Mouse (Mus musculus) kidney, postnatal 4 days (tissue): ENCODE results near the gene H2-M3.
"Not testable (repeated sequence)": the region's sequence is repeated elsewhere in the genome, so short reads cannot be mapped to it uniquely, and the experiment has no call there.

Experiments used
- DNase-seq, 2 experiments: peaks; one replicate each; pipeline ENCODE4 v3.0.0; 2021; ENCODE audit warnings: mixed read lengths in 2 of 2

Gene H2-M3

GRCm38 (mm10) chr17:37270058-37270701 is at the start of gene H2-M3:
Gene H2-M3, plus strand, starts transcription at chr17:37270220.
- DNase-seq, result peak; percentile 89

- no peak for DNase-seq
These were observed 48.1 kb upstream of the H2-M3 start for GRCm38 (mm10) chr17:37221879-37222278.

- not testable (repeated sequence) for DNase-seq
These were observed 32.8 kb upstream of the H2-M3 start, which contains the start of gene Olfr97 for GRCm38 (mm10) chr17:37237230-37237629. Gene Olfr97, minus strand, starts transcription at chr17:37237330.

GRCm38 (mm10) chr17:37242198-37242597 is 27.8 kb upstream of the H2-M3 start:
- no peak for DNase-seq

- DNase-seq, result peak; percentile 22 to 36
These were observed 23.3 kb upstream of the H2-M3 start for GRCm38 (mm10) chr17:37246715-37247114.

GRCm38 (mm10) chr17:37249460-37249859 is 20.6 kb upstream of the H2-M3 start:
- no peak for DNase-seq

- peak; percentile 6 to 9 for DNase-seq
These were observed 19.5 kb upstream of the H2-M3 start for GRCm38 (mm10) chr17:37250544-37250943.

- DNase-seq, result no peak
These were observed 6.4 kb upstream of the H2-M3 start, which contains the start of gene Olfr98 for GRCm38 (mm10) chr17:37263626-37264025. Gene Olfr98, minus strand, starts transcription at chr17:37263749.

- peak; percentile 10 to 42 for DNase-seq
These were observed 677 bp downstream of the H2-M3 start for GRCm38 (mm10) chr17:37270702-37271092.

- DNase-seq, result no peak
These were observed 5.7 kb downstream of the H2-M3 start for GRCm38 (mm10) chr17:37275626-37276248.

GRCm38 (mm10) chr17:37276573-37276972 is 6.6 kb downstream of the H2-M3 start:
- DNase-seq, result no peak

- DNase-seq, result no peak
These were observed 10.3 kb downstream of the H2-M3 start for GRCm38 (mm10) chr17:37280331-37280730.

- no peak for DNase-seq
These were observed 13.3 kb downstream of the H2-M3 start, which contains the start of gene Olfr99 for GRCm38 (mm10) chr17:37283360-37283759. Gene Olfr99, minus strand, starts transcription at chr17:37283460.

GRCm38 (mm10) chr17:37304213-37304612 is 34.2 kb downstream of the H2-M3 start, which contains the start of gene Olfr101:
Gene Olfr101, minus strand, starts transcription at chr17:37304313.
- DNase-seq, result no peak

- no peak for DNase-seq
These were observed 38.5 kb downstream of the H2-M3 start for GRCm38 (mm10) chr17:37308483-37308882.

GRCm38 (mm10) chr17:37310146-37310699 is 40.2 kb downstream of the H2-M3 start:
- DNase-seq, result no peak

- DNase-seq, result no peak
These were observed 46.9 kb downstream of the H2-M3 start, which contains the start of gene Olfr102 for GRCm38 (mm10) chr17:37316954-37317353. Gene Olfr102, minus strand, starts transcription at chr17:37317054.
